Mouse (Mus musculus) retina, postnatal 7 days (tissue): ENCODE data around the gene Foxd4.
"Not testable (repeated sequence)": the region's sequence is repeated elsewhere in the genome, so short reads cannot be mapped to it uniquely, and the experiment has no call there.

ENCODE experiments used
- DNase-seq: peaks from one replicate; pipeline ENCODE4 v3.0.0-alpha.2; 2012; ENCODE audit warnings: low read depth, low spot score

The Foxd4 gene

GRCm38 (mm10) chr19:24875129-24875870, 25.7 kb downstream of the Foxd4 start, which contains the start of gene Gm10053:
Gene Gm10053 (plus strand): TSS chr19:24875686.
- DNase-seq = not testable (repeated sequence)

GRCm38 (mm10) chr19:24873873-24874272, 27.1 kb downstream of the Foxd4 start:
- no peak for DNase-seq

- peak; percentile 72 for DNase-seq
These were observed 29.9 kb downstream of the Foxd4 start for GRCm38 (mm10) chr19:24871037-24871635.

- no peak for DNase-seq
These were observed 35.6 kb downstream of the Foxd4 start for GRCm38 (mm10) chr19:24865436-24865835.

GRCm38 (mm10) chr19:24861612-24862451, 39.2 kb downstream of the Foxd4 start, which contains the start of gene Pgm5:
Gene Pgm5 (minus strand): TSS chr19:24861855.
- no peak for DNase-seq

GRCm38 (mm10) chr19:24861276-24861611, 39.8 kb downstream of the Foxd4 start:
- DNase-seq = no peak

- DNase-seq = no peak
These were observed 49.3 kb downstream of the Foxd4 start for GRCm38 (mm10) chr19:24851456-24852315.
